Mouse (Mus musculus) lung, postnatal 0 days (tissue): Measurements from ENCODE around the gene Creb3l4. TPM values are rescaled to one million over a fixed set of nuclear protein-coding genes. Genes with fewer than 3 reads are reported as not detected.

Experiments
- ATAC-seq: fragments of 200-750 bp; cut with Nextera tagmentation; 2 replicates; pipeline ENCODE4 v1.8.0; 2017; ENCODE audit warnings: moderate library complexity
- DNase-seq: peaks from one replicate; pipeline ENCODE4 v3.0.0-alpha.2; 2016; ENCODE audit warnings: low spot score
- H3K27ac ChIP-seq: fragments of 300-500 bp; sonication (generic); 2 replicates; pipeline ENCODE4 v1.5.1; 2014; ENCODE audit warnings: antibody characterized with exemption, mild to moderate bottlenecking, low read length, mixed read lengths
- H3K27me3 ChIP-seq: fragments of 300-500 bp; sonication (generic); replicated peaks from 2 replicates; pipeline ENCODE4 v1.6.1; 2014; ENCODE audit warnings: low read length, mixed read lengths; ENCODE audit not compliant: insufficient read depth
- H3K36me3 ChIP-seq: fragments of 300-500 bp; sonication (generic); 2 replicates; pipeline ENCODE4 v1.6.1; 2014; ENCODE audit warnings: low read length, mixed read lengths; ENCODE audit not compliant: insufficient read depth
- H3K4me1 ChIP-seq: fragments of 300-500 bp; sonication (generic); 2 replicates; pipeline ENCODE4 v1.6.1; 2014; ENCODE audit warnings: antibody characterized with exemption, low read depth, low read length, mixed read lengths; ENCODE audit not compliant: insufficient read depth
- H3K4me2 ChIP-seq: fragments of 300-500 bp; sonication (generic); replicated peaks from 2 replicates; pipeline ENCODE4 v1.6.1; 2014; ENCODE audit warnings: low read depth, mild to moderate bottlenecking, low read length, moderate library complexity, mixed read lengths
- H3K4me3 ChIP-seq: fragments of 300-500 bp; sonication (generic); 2 replicates; pipeline ENCODE4 v1.5.1; 2014; ENCODE audit warnings: low read depth, low read length
- H3K9ac ChIP-seq: fragments of 300-500 bp; sonication (generic); replicated peaks from 2 replicates; pipeline ENCODE4 v1.6.1; 2014; ENCODE audit warnings: low read depth, mild to moderate bottlenecking
- H3K9me3 ChIP-seq: fragments of 300-500 bp; sonication (generic); 2 replicates; pipeline ENCODE4 v1.6.1; 2016; ENCODE audit warnings: low read length, mixed read lengths
- CTCF ChIP-seq: IDR thresholded peaks from 2 replicates; pipeline ENCODE4 v1.5.1; 2016; ENCODE audit warnings: antibody characterized with exemption, mild to moderate bottlenecking
- EP300 ChIP-seq: IDR thresholded peaks from 2 replicates; pipeline ENCODE4 v1.6.1; 2016; ENCODE audit warnings: antibody characterized with exemption, mild to moderate bottlenecking, control low read depth
- WGBS: fragments of 180-500 bp; shearing (Covaris S2); extraction: QIAGEN DNeasy Blood & Tissue Kit; methylation state at CpG from one replicate; pipeline ENCODE4 v1.1.7; 2014; 5-methylcytosine and 5-hydroxymethylcytosine counted together
- polyA plus RNA-seq: library from polyadenylated mRNA; unstranded; fragments of >200 nt; fragmentation: Nextera tagmentation; extraction: Ambion mirVana; gene quantifications from 2 replicates; pipeline ENCODE4 v1.2.1, GENCODE M21; 2015

The Creb3l4 gene
- polyA plus RNA-seq, 1 experiment from 2014 or later, result 2.4 TPM

DNA sequence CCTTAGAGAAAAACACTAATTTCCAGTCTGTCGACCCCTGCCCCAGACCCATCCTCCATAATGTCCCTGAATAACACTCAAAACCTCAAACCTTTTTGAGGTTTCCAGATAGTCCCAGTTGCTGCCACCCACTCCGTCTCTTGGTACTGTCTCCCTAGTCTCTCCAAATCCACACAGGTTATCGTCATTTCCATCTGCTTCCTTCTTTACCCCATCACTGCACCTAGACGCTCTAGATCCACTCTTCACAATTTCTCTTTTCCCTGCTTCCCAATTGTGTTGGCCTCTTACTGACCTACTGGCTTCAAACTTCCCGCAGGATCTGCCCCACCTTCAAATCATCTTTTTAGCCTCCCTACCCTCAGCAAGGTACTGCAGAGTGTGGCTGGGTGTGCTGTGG lies 22.2 kb downstream of the Creb3l4 start:
- Histone ChIP-seq H3K27ac (no peak overlapping the region), H3K4me2 (peak overlapping the region; percentile 73), H3K9ac (peak overlapping the region; percentile 37; the same call in 1 of the 2 replicates), H3K9me3 (no peaks in the 10 kb centered on the region), H3K4me1 (peaks cover 4% of the 10 kb centered on the region), H3K36me3 (peaks cover 6% of the 10 kb centered on the region; the same call in 1 of the 2 replicates), H3K27me3 (no peaks in the 10 kb centered on the region), H3K4me3 (peak overlapping the region; percentile 50)
- TF ChIP-seq EP300, result no peak
- TF ChIP-seq CTCF, result no peak
- 5% methylated on average over 5 of the region's 5 CpGs for WGBS
- ATAC-seq, result no peak
- DNase-seq, result no peak

DNA sequence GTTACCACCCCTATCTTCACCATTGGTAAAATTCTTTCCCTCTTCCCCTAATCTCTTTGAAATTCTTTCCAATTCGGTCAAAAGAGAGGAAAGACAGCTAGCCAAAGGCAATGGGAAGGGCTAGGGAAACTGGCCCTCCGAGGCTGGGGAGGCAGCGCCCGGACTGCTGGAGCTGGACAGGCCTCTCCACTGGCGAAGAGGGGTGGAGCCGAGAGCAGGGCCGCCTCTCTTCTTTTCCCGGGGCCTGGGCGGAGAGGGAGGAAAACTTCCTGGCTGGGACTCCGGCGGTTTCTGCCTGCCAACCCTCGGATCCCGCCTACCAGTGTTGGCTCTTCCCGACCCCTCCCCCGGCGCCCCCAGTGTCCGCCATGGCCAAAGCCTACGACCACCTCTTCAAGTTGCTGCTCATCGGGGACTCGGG lies 22.8 kb downstream of the Creb3l4 start:
- H3K27ac ChIP-seq, result peak overlapping the region; percentile 75
- TF ChIP-seq EP300, result 0 out of 2 replicates have a peak, but pooled peaks have one; percentile 44
- no peak for TF ChIP-seq CTCF
- ATAC-seq, result peak; percentile 93
- H3K4me3 ChIP-seq, result peak overlapping the region; percentile 50
- peaks cover 4% of the 10 kb centered on the region for H3K4me1 ChIP-seq
- H3K27me3 ChIP-seq, result no peaks in the 10 kb centered on the region
- H3K9ac ChIP-seq, result peak overlapping the region; percentile 37
- peak; percentile 89 for DNase-seq
- peak overlapping the region; percentile 73 for H3K4me2 ChIP-seq
- H3K9me3 ChIP-seq, result no peaks in the 10 kb centered on the region
- 0 out of 2 replicates have a peak, but pooled peaks cover 6% of the 10 kb centered on the region for H3K36me3 ChIP-seq
- 2% methylated on average over 15 of the region's 20 CpGs for WGBS

DNA sequence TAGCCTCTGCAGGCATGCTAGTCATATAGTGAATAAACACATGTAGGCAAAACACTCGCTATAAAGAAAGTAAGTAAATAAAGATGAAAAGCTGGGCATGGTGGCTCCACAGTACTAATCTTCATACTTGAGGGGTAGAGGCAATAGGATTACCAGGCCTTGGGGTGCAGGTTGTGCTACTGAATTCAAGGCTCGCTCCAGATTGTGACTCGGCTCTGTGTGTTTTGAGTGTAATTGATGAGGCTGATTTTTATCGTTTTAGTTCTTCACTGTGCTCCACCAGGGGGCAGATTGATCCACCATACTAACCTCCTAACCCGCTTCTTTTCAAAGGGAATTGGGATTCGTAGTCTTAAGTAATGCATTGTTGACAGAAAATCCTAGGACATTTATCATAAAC lies 23.2 kb downstream of the Creb3l4 start:
- peak; percentile 83 for DNase-seq
- peak overlapping the region; percentile 73 for H3K4me2 ChIP-seq
- H3K36me3 ChIP-seq, result 0 out of 2 replicates have a peak, but pooled peaks cover 4% of the 10 kb centered on the region
- WGBS, result 6% methylated on average over 6 of the region's 6 CpGs
- H3K9ac ChIP-seq, result peak overlapping the region; percentile 37; the same call in 1 of the 2 replicates
- peak; percentile 61 for ATAC-seq
- H3K9me3 ChIP-seq, result no peaks in the 10 kb centered on the region
- H3K4me3 ChIP-seq, result peak overlapping the region; percentile 50
- H3K4me1 ChIP-seq, result peaks cover 4% of the 10 kb centered on the region
- H3K27me3 ChIP-seq, result no peaks in the 10 kb centered on the region
- H3K27ac ChIP-seq, result peak overlapping the region; percentile 75
- TF ChIP-seq CTCF (peak; percentile 77), EP300 (no peak)

DNA sequence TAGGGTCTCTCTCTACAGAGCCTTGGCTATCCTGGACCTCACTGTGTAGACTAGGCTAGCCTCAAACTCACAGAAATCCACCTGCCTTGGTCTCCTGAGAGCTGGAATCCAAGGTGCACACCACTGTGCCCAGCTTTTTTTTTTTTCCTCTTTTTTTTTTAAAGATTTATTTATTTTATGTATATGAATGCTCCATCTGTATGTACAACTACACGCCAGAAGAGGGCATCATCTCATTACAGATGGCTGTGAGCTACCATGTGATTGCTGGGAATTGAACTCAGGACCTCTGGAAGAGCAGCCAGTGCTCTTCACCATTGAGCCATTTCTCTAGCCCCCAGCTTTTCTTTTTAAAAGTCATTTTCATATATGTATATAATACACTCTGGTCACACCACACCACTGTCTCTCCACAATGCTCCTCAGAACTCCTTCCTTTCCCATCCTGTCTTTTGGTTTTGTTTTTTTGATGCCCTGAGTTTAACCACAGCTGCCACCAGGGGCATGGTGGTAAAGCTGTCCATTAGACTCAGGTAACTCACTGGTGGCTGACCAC lies 27.4 kb downstream of the Creb3l4 start:
- no peak overlapping the region for H3K27ac ChIP-seq
- H3K27me3 ChIP-seq, result no peaks in the 10 kb centered on the region
- WGBS, result 35% methylated on average over 1 of the region's 1 CpGs
- H3K36me3 ChIP-seq, result 0 out of 2 replicates have a peak, but pooled peaks cover 5% of the 10 kb centered on the region
- DNase-seq (no peak), ATAC-seq (no peak)
- H3K4me3 ChIP-seq, result no peak overlapping the region
- H3K9me3 ChIP-seq, result no peaks in the 10 kb centered on the region
- peak; percentile 50 for TF ChIP-seq CTCF
- no peak for TF ChIP-seq EP300
- no peak overlapping the region for H3K4me2 ChIP-seq
- peaks cover 8% of the 10 kb centered on the region; the same call in 1 of the 2 replicates for H3K4me1 ChIP-seq
- H3K9ac ChIP-seq, result no peak overlapping the region

DNA sequence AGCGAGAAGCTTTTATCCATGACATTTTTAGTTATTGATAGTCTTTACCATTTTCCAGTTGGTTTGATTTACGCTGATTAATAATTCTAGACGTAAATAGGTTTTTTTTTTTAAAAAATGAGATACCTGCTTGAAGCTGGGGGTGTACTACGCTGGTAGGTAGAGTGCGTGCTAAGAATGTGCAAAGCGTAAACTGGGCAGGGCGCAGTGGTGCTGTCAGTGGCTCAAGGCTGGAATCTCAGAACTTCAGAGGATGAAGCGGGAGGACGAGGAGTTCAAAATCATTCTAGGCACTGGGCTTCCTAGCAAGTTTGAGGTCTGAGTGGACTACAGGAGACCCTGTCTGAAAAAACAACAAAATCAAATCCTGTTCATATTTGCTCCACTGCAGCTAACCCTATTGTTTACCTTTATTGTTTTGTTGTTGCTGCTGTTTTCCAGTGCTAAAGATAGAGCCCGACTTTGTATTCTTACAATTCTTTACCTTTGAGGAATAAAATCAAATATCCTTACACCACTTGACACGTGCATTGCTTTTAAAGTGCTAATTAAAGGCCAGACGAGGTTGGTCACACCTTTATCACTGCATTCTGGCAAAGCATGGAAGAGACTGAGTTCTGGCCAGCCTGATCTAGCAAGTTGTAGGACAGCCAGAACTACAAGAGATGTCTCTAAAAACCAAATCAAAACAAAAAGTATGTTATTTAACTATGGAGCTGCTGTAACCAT lies 29.2 kb downstream of the Creb3l4 start:
- ATAC-seq (peak; percentile 29; the same call in 1 of the 2 replicates), DNase-seq (peak; percentile 35)
- TF ChIP-seq EP300 (no peak), CTCF (no peak)
- H3K4me2 ChIP-seq, result peak overlapping the region; percentile 57
- 12% methylated on average over 12 of the region's 12 CpGs for WGBS
- H3K4me1 ChIP-seq, result peaks cover 8% of the 10 kb centered on the region; the same call in 1 of the 2 replicates
- H3K9me3 ChIP-seq, result no peaks in the 10 kb centered on the region
- peak overlapping the region; percentile 38 for H3K27ac ChIP-seq
- no peaks in the 10 kb centered on the region for H3K27me3 ChIP-seq
- no peak overlapping the region; the same call in 1 of the 2 replicates for H3K9ac ChIP-seq
- 0 out of 2 replicates have a peak, but pooled peaks cover 9% of the 10 kb centered on the region for H3K36me3 ChIP-seq
- H3K4me3 ChIP-seq, result peak overlapping the region; percentile 87

DNA sequence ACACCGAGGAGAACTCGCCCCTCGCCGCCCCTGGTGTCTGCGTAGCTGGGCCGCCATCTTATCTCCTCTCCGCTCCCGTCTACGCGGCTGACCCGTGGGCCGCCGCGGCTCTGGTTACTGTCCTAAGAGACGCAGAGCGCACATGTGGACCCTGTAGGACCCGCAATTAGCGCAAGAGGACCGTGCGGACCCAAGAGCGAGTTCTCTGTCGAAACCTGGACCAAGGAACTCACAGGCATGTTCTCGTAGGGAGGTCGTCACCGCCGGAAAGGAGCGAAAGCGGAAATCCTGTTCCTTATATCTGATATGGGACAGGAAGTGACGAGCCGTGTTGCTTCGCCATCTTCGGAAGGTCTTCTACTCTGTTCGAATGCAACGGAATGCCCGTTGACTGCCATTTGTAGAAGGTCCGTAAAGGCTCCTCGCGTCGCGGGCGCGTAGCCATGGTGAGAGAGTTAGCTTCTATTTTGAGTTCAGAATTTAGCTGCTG lies 29.9 kb downstream of the Creb3l4 start, which contains the start of the genes Rps27 and Rab13:
Gene Rps27 (minus strand): TSS at position 275 of the 490 bp plus-strand sequence.
Gene Rab13 (plus strand): TSS at position 319 of the 490 bp plus-strand sequence.
- under 1% methylated on average over 42 of the region's 42 CpGs for WGBS
- Histone ChIP-seq H3K27ac (peak within 1 kb of the TSS; percentile 91), H3K9me3 (no peaks in the 10 kb centered on the region), H3K36me3 (peaks cover 12% of the 10 kb centered on the region; the same call in 1 of the 2 replicates), H3K4me1 (peaks cover 8% of the 10 kb centered on the region; the same call in 1 of the 2 replicates), H3K4me3 (peak within 1 kb of the TSS; percentile 87), H3K27me3 (no peaks in the 10 kb centered on the region), H3K9ac (peak within 1 kb of the TSS; percentile 98), H3K4me2 (peak within 1 kb of the TSS; percentile 57)
- ATAC-seq (peak; percentile 95), DNase-seq (peak; percentile 99)
- no peak for TF ChIP-seq CTCF
